Mouse (Mus musculus) B cell, adult (primary cell): ENCODE data around the gene Apeh. TPM values are rescaled to one million over a fixed set of nuclear protein-coding genes. Genes with fewer than 3 reads are reported as not detected.

Experiments used
- total RNA-seq: library from RNA; stranded (reverse); gene quantifications from 4 replicates; pipeline ENCODE4 v1.2.4, GENCODE M21; 2023; ENCODE audit not compliant: inconsistent age

Gene Apeh
- total RNA-seq = 132 to 156 TPM (median 150 TPM) in 4 replicates

DNA sequence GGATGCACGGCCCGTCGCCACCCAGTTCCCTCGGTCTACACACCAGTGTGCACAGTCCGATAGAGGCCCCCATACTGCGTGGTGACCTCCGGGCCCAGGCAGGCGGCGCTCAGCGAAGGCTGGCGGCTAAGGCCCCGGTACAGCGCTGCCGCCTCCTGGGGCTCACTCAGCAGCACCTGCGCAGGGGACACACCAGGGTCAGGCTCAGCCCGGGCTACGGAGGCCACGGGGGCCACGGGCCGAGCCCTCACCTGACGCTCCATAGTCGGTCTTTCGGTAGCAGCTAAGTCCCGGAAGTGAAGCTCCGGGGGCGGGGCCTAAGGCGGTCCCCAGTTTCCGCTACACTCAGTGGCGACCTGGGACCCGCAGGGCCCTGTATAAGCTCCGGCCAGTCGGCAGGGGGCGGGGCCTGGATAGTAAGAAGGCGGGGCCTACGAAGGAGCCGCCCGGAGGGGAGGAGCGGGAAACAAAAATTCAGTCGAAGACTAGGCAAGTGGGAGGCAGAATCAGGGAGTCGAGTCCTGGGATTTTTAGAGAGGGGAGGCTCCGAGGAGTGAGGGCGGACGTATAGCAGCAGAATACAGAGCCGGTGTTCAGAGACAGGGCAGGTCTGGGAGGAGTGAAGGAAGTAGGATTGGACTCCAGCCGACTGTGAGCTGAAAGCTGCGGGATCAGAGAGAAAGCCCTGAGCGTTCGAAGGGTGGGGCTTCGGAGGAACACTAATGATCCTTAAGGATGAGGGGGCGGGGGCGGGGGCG lies at the start of gene Apeh:
Apeh (minus strand) TSS at position 423 of the 758 bp plus-strand sequence.

GRCm38 (mm10) chr9:108082988-108083431 lies 11.4 kb downstream of the Apeh start, which contains the start of gene Rnf123:
Gene Rnf123, minus strand, starts transcription at chr9:108083346.

GRCm38 (mm10) chr9:108080168-108080567 lies 14.2 kb downstream of the Apeh start, which contains the start of gene Mst1:
Gene Mst1, plus strand, starts transcription at chr9:108080436.

DNA sequence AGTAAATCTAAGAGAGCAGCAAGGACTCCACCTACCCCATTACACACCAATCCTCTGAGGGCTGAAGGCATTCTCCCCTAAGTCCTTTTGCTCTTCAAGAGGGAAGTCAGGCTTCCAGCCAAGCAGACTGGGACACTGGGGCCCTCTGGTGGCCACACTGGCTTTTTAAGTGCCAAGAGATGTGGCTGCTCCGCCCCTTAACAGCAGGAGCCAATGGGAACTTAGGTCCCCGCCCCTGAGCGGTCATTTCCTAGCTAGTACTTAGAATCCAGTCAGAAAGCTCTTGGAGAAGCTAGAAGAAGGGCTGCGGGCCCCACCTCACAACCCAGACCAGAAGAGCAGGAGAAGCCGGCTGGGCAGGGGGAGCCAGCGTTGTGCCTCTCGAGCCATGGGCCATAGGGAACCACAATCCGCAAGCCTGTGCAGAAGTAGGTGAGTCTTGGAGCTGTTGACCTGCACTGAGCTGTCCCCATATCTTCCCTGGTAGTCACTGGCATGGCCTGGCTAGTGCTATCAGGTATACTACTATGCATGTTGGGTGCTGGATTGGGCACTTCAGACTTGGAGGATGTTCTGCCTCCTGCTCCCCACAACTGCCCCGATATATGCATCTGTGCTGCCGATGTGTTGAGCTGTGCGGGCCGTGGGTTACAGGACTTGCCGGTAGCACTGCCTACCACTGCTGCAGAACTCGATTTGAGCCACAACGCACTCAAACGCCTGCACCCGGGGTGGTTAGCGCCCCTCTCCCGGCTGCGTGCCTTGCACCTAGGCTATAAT lies 41.3 kb downstream of the Apeh start, which contains the start of gene Amigo3:
Amigo3 (plus strand) TSS at position 275 of the 780 bp plus-strand sequence.

DNA sequence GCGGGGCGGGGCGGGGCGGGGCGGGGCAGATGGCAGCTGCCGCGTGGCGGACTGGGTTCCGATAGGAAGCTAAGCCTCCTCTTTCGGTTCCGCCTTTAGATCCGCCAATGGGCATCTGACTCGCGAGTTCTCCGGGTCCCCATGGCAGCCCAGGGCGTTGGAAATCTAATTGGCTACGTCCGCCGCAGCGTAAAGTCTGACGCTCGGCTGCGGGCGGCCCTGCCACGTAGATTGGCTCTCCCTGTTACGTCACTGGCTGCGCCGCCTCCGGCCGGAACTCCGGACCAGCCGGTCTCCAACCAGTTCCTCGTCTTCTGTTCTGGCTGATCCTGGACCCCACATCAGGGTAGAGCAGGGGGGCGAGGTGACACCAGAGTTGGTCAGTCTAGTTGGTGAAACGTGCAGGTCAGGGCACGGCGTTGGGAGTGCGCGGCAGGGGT lies 45.4 kb downstream of the Apeh start, which contains the start of gene Gmppb:
Gmppb (plus strand) TSS at position 227 of the 440 bp plus-strand sequence.

Other genes with a start within 250 kb of the Apeh start
- 105 to 119 TPM (median 118 TPM) in 4 replicates for gene Rbm6, start 221.4 kb downstream of the Apeh start, total RNA-seq
- gene Mon1a, start 206.5 kb downstream of the Apeh start, total RNA-seq = 13.3 to 16.8 TPM (median 15.5 TPM) in 4 replicates
- gene Mst1r, start 187.7 kb downstream of the Apeh start, total RNA-seq = 0.09 to 0.67 TPM (median 0.62 TPM) in 4 replicates
- gene Actl11, start 166.1 kb downstream of the Apeh start, total RNA-seq = not detected in 4 replicates
- not detected in 4 replicates for gene Camkv, start 158.9 kb downstream of the Apeh start, total RNA-seq
- gene Traip, start 144.5 kb downstream of the Apeh start, total RNA-seq = 5.7 to 9.6 TPM (median 7.8 TPM) in 4 replicates
- gene Uba7, start 119.1 kb downstream of the Apeh start, total RNA-seq = 177 to 208 TPM (median 186 TPM) in 4 replicates
- 0.39 to 0.66 TPM in 2 of 4 replicates, not detected in the others for gene Gm20661, start 111.5 kb downstream of the Apeh start, total RNA-seq
- gene Inka1, start 108.7 kb downstream of the Apeh start, total RNA-seq = 1.1 to 3.4 TPM (median 2.3 TPM) in 4 replicates
- 0.61 TPM in 1 of 4 replicates, not detected in the others for gene Cdhr4, start 102.1 kb downstream of the Apeh start, total RNA-seq
- 1.6 to 4.2 TPM in 2 of 4 replicates, not detected in the others for gene Gm20662, start 98.3 kb downstream of the Apeh start, total RNA-seq
- gene Ip6k1, start 92.1 kb downstream of the Apeh start, total RNA-seq = 120 to 135 TPM (median 126 TPM) in 4 replicates
- 40.8 to 50.5 TPM (median 49.4 TPM) in 4 replicates for gene Gmppb, start 45.4 kb downstream of the Apeh start, total RNA-seq
- gene Amigo3, start 41.4 kb downstream of the Apeh start, total RNA-seq = 12.8 to 17.4 TPM (median 16.1 TPM) in 4 replicates
- gene Mst1, start 14.2 kb downstream of the Apeh start, total RNA-seq = 0.24 to 0.61 TPM in 2 of 4 replicates, not detected in the others
- 221 to 235 TPM (median 235 TPM) in 4 replicates for gene Rnf123, start 11.3 kb downstream of the Apeh start, total RNA-seq
- gene Bsn, start 95.8 kb upstream of the Apeh start, total RNA-seq = 0.13 to 0.32 TPM (median 0.20 TPM) in 4 replicates
- 21.2 to 24.3 TPM (median 22.8 TPM) in 4 replicates for gene Dag1, start 169.4 kb upstream of the Apeh start, total RNA-seq
- 6.8 to 8.9 TPM (median 8.2 TPM) in 4 replicates for gene Nicn1, start 195.8 kb upstream of the Apeh start, total RNA-seq
- 1.9 to 3.7 TPM (median 3.2 TPM) in 4 replicates for gene Amt, start 202.2 kb upstream of the Apeh start, total RNA-seq
- gene Rhoa, start 211.5 kb upstream of the Apeh start, total RNA-seq = 469 to 484 TPM (median 479 TPM) in 4 replicates
- gene Tcta, start 211.6 kb upstream of the Apeh start, total RNA-seq = 9.0 to 13.3 TPM (median 11.3 TPM) in 4 replicates
- 326 to 331 TPM (median 330 TPM) in 4 replicates for gene Gpx1, start 244.3 kb upstream of the Apeh start, total RNA-seq